Mouse (Mus musculus) B cell, adult 2 months (primary cell): ENCODE measurements around the gene Psmd1.
"Not testable (repeated sequence)": the region's sequence is repeated elsewhere in the genome, so short reads cannot be mapped to it uniquely, and the experiment has no call there.

Source experiments
- DNase-seq, 2 experiments: peaks; one replicate each; pipeline ENCODE4 v3.0.0; 2022

Gene Psmd1

GRCm38 (mm10) chr1:86064271-86064991, at the start of gene Psmd1:
TSS of gene Psmd1 (plus strand) at chr1:86064387.
- DNase-seq = peak; percentile 95

GRCm38 (mm10) chr1:86015758-86016157, 48.4 kb upstream of the Psmd1 start:
- DNase-seq = not testable (repeated sequence)

GRCm38 (mm10) chr1:86016516-86016915, 47.7 kb upstream of the Psmd1 start, which contains the start of gene Spata3:
TSS of gene Spata3 (plus strand) at chr1:86016816.
- DNase-seq = no peak

- DNase-seq = peak; percentile 55 to 58
Observed at GRCm38 (mm10) chr1:86018235-86019055, 45.7 kb upstream of the Psmd1 start.

GRCm38 (mm10) chr1:86021365-86021989, 42.7 kb upstream of the Psmd1 start:
- DNase-seq = peak; percentile 14 to 24

GRCm38 (mm10) chr1:86032273-86032987, 31.8 kb upstream of the Psmd1 start:
- no peak for DNase-seq

- DNase-seq = no peak
Observed at GRCm38 (mm10) chr1:86038191-86038951, 25.8 kb upstream of the Psmd1 start.

GRCm38 (mm10) chr1:86040131-86040530, 24.1 kb upstream of the Psmd1 start:
- no peak for DNase-seq

- DNase-seq = no peak
Observed at GRCm38 (mm10) chr1:86040817-86041216, 23.4 kb upstream of the Psmd1 start.

- no peak for DNase-seq
Observed at GRCm38 (mm10) chr1:86045056-86045455, 19.1 kb upstream of the Psmd1 start.

- DNase-seq = peak; percentile 12 to 31
Observed at GRCm38 (mm10) chr1:86045848-86046805, 18.1 kb upstream of the Psmd1 start, which contains the start of gene 2810459M11Rik. TSS of gene 2810459M11Rik (plus strand) at chr1:86045863.

- no peak for DNase-seq
Observed at GRCm38 (mm10) chr1:86046833-86047563, 17.2 kb upstream of the Psmd1 start.

GRCm38 (mm10) chr1:86048231-86048630, 16.0 kb upstream of the Psmd1 start:
- no peak for DNase-seq

- no peak for DNase-seq
Observed at GRCm38 (mm10) chr1:86048744-86049143, 15.4 kb upstream of the Psmd1 start.

- no peak for DNase-seq
Observed at GRCm38 (mm10) chr1:86053198-86053921, 10.8 kb upstream of the Psmd1 start.

- no peak for DNase-seq
Observed at GRCm38 (mm10) chr1:86054943-86055342, 9.2 kb upstream of the Psmd1 start.

GRCm38 (mm10) chr1:86056284-86056683, 7.9 kb upstream of the Psmd1 start:
- no peak for DNase-seq

- peak; percentile 93 to 95 for DNase-seq
Observed at GRCm38 (mm10) chr1:86058856-86059769, 5.1 kb upstream of the Psmd1 start.
